Mouse (Mus musculus) left cerebral cortex, postnatal 25 days (tissue): ENCODE measurements at regions not wholly inside any gene's neighbourhood (a gene's known extent, or its start where the extent isn't known, plus 50 kb on each side); places are given as distances from the start of the nearest gene placed in this dataset.
A peak's percentile ranks its signal among the peaks of the same experiment; 100 is the strongest.

ENCODE experiments used
- DNase-seq, 2 experiments: peaks; one replicate each; pipeline ENCODE4 v3.0.0; 2022; ENCODE audit warnings: low spot score in 2 of 2, mixed read lengths in 1 of 2
- intact Hi-C: fragments of 180-260 bp; cut with DNase I; formaldehyde crosslinking; loops from one replicate; pipeline ENCODE4 v1.15.1; 2025

- DNase-seq, result peak; percentile 14 to 56
- intact Hi-C loops, result loop anchor here (2.0 kb wide), 1 partner anchor 159 kb away; no protein-coding TSS in a partner anchor
Observed at GRCm38 (mm10) chrX:96019556-96019955, 62.8 kb upstream of the Las1l start.

GRCm38 (mm10) chrX:96020407-96020806, 63.6 kb upstream of the Las1l start:
- intact Hi-C loops, result loop anchor here (5.0 kb wide), 1 partner anchor 147 kb away; no protein-coding TSS in a partner anchor
- DNase-seq, result peak in 1 of 2 experiments; percentile 47

- intact Hi-C loops, result loop anchor here (5.0 kb wide), 1 partner anchor 107 kb away; no protein-coding TSS in a partner anchor
- DNase-seq, result no peak
Observed at GRCm38 (mm10) chrX:96025374-96025773, 68.6 kb upstream of the Las1l start.

- intact Hi-C loops, result loop anchor here (5.0 kb wide), 1 partner anchor 106 kb away; no protein-coding TSS in a partner anchor
- DNase-seq, result no peak
Observed at GRCm38 (mm10) chrX:96025876-96026275, 69.1 kb upstream of the Las1l start.

- intact Hi-C loops, result no loop called here
- no peak for DNase-seq
Observed at GRCm38 (mm10) chrX:96031591-96031990, 64.3 kb upstream of the Msn start.

- DNase-seq, result no peak
- intact Hi-C loops, result no loop called here
Observed at GRCm38 (mm10) chrX:96035307-96035706, 60.5 kb upstream of the Msn start.

- DNase-seq, result peak in 1 of 2 experiments; percentile 4
- intact Hi-C loops, result no loop called here
Observed at GRCm38 (mm10) chrX:96042193-96042592, 53.6 kb upstream of the Msn start.
